Mouse (Mus musculus) midbrain, embryonic 15.5 days (tissue): ENCODE results near the gene Gm13283. TPM values are rescaled to one million over a fixed set of nuclear protein-coding genes. Genes with fewer than 3 reads are reported as not detected.
"Not testable (repeated sequence)": the region's sequence is repeated elsewhere in the genome, so short reads cannot be mapped to it uniquely, and the experiment has no call there.

Source experiments
- ATAC-seq: fragments of 200-750 bp; cut with Nextera tagmentation; replicated peaks from 2 replicates; pipeline ENCODE4 v1.8.0; 2017; ENCODE audit warnings: moderate TSS enrichment
- H3K27ac ChIP-seq: fragments of 300-500 bp; sonication (generic); 2 replicates; pipeline ENCODE4 v1.5.1; 2015; ENCODE audit warnings: mild to moderate bottlenecking, inconsistent platforms
- H3K27me3 ChIP-seq: fragments of 300-500 bp; sonication (generic); replicated peaks from 2 replicates; pipeline ENCODE4 v1.6.1; 2015; ENCODE audit warnings: inconsistent platforms
- H3K36me3 ChIP-seq: fragments of 300-500 bp; sonication (generic); replicated peaks from 2 replicates; pipeline ENCODE4 v1.6.1; 2015; ENCODE audit warnings: inconsistent platforms
- H3K4me1 ChIP-seq: fragments of 300-500 bp; sonication (generic); 2 replicates; pipeline ENCODE4 v1.6.1; 2015; ENCODE audit warnings: inconsistent platforms
- H3K4me2 ChIP-seq: fragments of 300-500 bp; sonication (generic); 2 replicates; pipeline ENCODE4 v1.6.1; 2015; ENCODE audit warnings: inconsistent platforms, mild to moderate bottlenecking, moderate library complexity
- H3K4me3 ChIP-seq: fragments of 300-500 bp; sonication (generic); 2 replicates; pipeline ENCODE4 v1.5.1; 2015; ENCODE audit warnings: mild to moderate bottlenecking, inconsistent platforms
- H3K9ac ChIP-seq: fragments of 300-500 bp; sonication (generic); 2 replicates; pipeline ENCODE4 v1.6.1; 2015; ENCODE audit warnings: mild to moderate bottlenecking, inconsistent platforms
- H3K9me3 ChIP-seq: fragments of 300-500 bp; sonication (generic); 2 replicates; pipeline ENCODE4 v1.6.1; 2016; ENCODE audit warnings: inconsistent platforms
- WGBS: fragments of 180-500 bp; shearing (Covaris S2); methylation state at CpG from one replicate; pipeline ENCODE4 v1.1.7; 2015; ENCODE audit warnings: mixed read lengths; 5-methylcytosine and 5-hydroxymethylcytosine counted together
- polyA plus RNA-seq: library from polyadenylated mRNA; unstranded; fragments of >200 nt; fragmentation: Nextera tagmentation; extraction: Ambion mirVana; gene quantifications from 2 replicates; pipeline ENCODE4 v1.2.1, GENCODE M21; 2015

The Gm13283 gene
- polyA plus RNA-seq, 1 experiment from 2014 or later, result not detected

GRCm38 (mm10) chr4:88779550-88779949, 19.6 kb downstream of the Gm13283 start, which contains the start of gene Gm13272:
Gm13272 (plus strand) TSS chr4:88779850.
- not testable (repeated sequence) for H3K4me2 ChIP-seq, H3K9me3 ChIP-seq, H3K4me3 ChIP-seq, H3K27me3 ChIP-seq, H3K27ac ChIP-seq, H3K4me1 ChIP-seq, H3K36me3 ChIP-seq, H3K9ac ChIP-seq, ATAC-seq
- no CpG with 5 or more reads among the region's 29 CpGs for WGBS

GRCm38 (mm10) chr4:88780320-88780719, 20.4 kb downstream of the Gm13283 start:
- 52% methylated on average over 16 of the region's 18 CpGs for WGBS
- H3K27ac ChIP-seq, H3K9ac ChIP-seq, H3K4me3 ChIP-seq, ATAC-seq, H3K27me3 ChIP-seq, H3K4me2 ChIP-seq, H3K9me3 ChIP-seq, H3K36me3 ChIP-seq, H3K4me1 ChIP-seq: not testable (repeated sequence)

- not testable (repeated sequence) for H3K9ac ChIP-seq, H3K27ac ChIP-seq, ATAC-seq, H3K27me3 ChIP-seq, H3K36me3 ChIP-seq, H3K4me3 ChIP-seq, H3K9me3 ChIP-seq, H3K4me1 ChIP-seq
- H3K4me2 ChIP-seq, result peak within 1 kb of the TSS; percentile 45
- WGBS, result 19% methylated on average over 4 of the region's 7 CpGs
Measured at GRCm38 (mm10) chr4:88781831-88782230, 21.9 kb downstream of the Gm13283 start, which contains the start of gene Ifnz. Ifnz (plus strand) TSS chr4:88782131.

GRCm38 (mm10) chr4:88782335-88782734, 22.4 kb downstream of the Gm13283 start:
- not testable (repeated sequence) for H3K9me3 ChIP-seq, H3K36me3 ChIP-seq, H3K4me1 ChIP-seq, H3K27me3 ChIP-seq, H3K4me3 ChIP-seq, H3K9ac ChIP-seq, H3K27ac ChIP-seq, ATAC-seq
- H3K4me2 ChIP-seq, result peak overlapping the region; percentile 45
- 0% methylated on average over 15 of the region's 31 CpGs for WGBS

- H3K9me3 ChIP-seq, ATAC-seq, H3K36me3 ChIP-seq, H3K4me1 ChIP-seq, H3K27me3 ChIP-seq, H3K4me2 ChIP-seq, H3K9ac ChIP-seq, H3K4me3 ChIP-seq, H3K27ac ChIP-seq: not testable (repeated sequence)
- no CpG with 5 or more reads among the region's 27 CpGs for WGBS
Measured at GRCm38 (mm10) chr4:88785409-88785808, 25.5 kb downstream of the Gm13283 start, which contains the start of gene Gm13276. Gm13276 (plus strand) TSS chr4:88785709.

GRCm38 (mm10) chr4:88788402-88788801, 28.5 kb downstream of the Gm13283 start, which contains the start of gene Gm13277:
Gm13277 (plus strand) TSS chr4:88788632.
- 0% methylated on average over 3 of the region's 28 CpGs for WGBS
- not testable (repeated sequence) for ATAC-seq, H3K9ac ChIP-seq

GRCm38 (mm10) chr4:88791250-88791649, 31.3 kb downstream of the Gm13283 start, which contains the start of gene Gm13278:
Gm13278 (plus strand) TSS chr4:88791550.
- H3K9ac ChIP-seq, H3K4me2 ChIP-seq, H3K4me1 ChIP-seq, H3K36me3 ChIP-seq, H3K27me3 ChIP-seq, H3K9me3 ChIP-seq, H3K27ac ChIP-seq, ATAC-seq, H3K4me3 ChIP-seq: not testable (repeated sequence)
- WGBS, result no CpG with 5 or more reads among the region's 28 CpGs

More at GRCm38 (mm10) chr4:88788402-88788801, 28.5 kb downstream of the Gm13283 start, which contains the start of gene Gm13277:
- not testable (repeated sequence) for H3K27me3 ChIP-seq, H3K4me2 ChIP-seq, H3K27ac ChIP-seq, H3K4me3 ChIP-seq, H3K4me1 ChIP-seq, H3K9me3 ChIP-seq, H3K36me3 ChIP-seq

- not testable (repeated sequence) for ATAC-seq
- whole genome bisulfite sequencing, result 1% methylated on average over 18 of the region's 52 CpGs
Measured at GRCm38 (mm10) chr4:88793936-88794675, 34.2 kb downstream of the Gm13283 start, which contains the start of gene Gm13275. Gm13275 (plus strand) TSS chr4:88794487.

GRCm38 (mm10) chr4:88797097-88797496, 37.2 kb downstream of the Gm13283 start, which contains the start of gene Gm13279:
Gm13279 (plus strand) TSS chr4:88797397.
- H3K36me3 ChIP-seq, H3K4me1 ChIP-seq, ATAC-seq, H3K4me3 ChIP-seq, H3K4me2 ChIP-seq, H3K9ac ChIP-seq, H3K27me3 ChIP-seq, H3K9me3 ChIP-seq, H3K27ac ChIP-seq: not testable (repeated sequence)
- no CpG with 5 or more reads among the region's 28 CpGs for WGBS

More at GRCm38 (mm10) chr4:88793936-88794675, 34.2 kb downstream of the Gm13283 start, which contains the start of gene Gm13275:
- H3K27ac ChIP-seq, H3K4me3 ChIP-seq, H3K27me3 ChIP-seq, H3K4me1 ChIP-seq, H3K36me3 ChIP-seq, H3K4me2 ChIP-seq, H3K9ac ChIP-seq, H3K9me3 ChIP-seq: not testable (repeated sequence)

- H3K27ac ChIP-seq, H3K27me3 ChIP-seq, H3K9ac ChIP-seq, ATAC-seq, H3K9me3 ChIP-seq, H3K4me3 ChIP-seq, H3K4me1 ChIP-seq, H3K36me3 ChIP-seq, H3K4me2 ChIP-seq: not testable (repeated sequence)
- WGBS, result 15% methylated on average over 5 of the region's 7 CpGs
Measured at GRCm38 (mm10) chr4:88799365-88799764, 39.4 kb downstream of the Gm13283 start, which contains the start of gene Gm13285. Gm13285 (plus strand) TSS chr4:88799665.

GRCm38 (mm10) chr4:88802954-88803353, 43.0 kb downstream of the Gm13283 start, which contains the start of gene Gm13287:
Gm13287 (plus strand) TSS chr4:88803254.
- WGBS, result no CpG with 5 or more reads among the region's 29 CpGs
- not testable (repeated sequence) for H3K36me3 ChIP-seq, H3K4me3 ChIP-seq, H3K27ac ChIP-seq, H3K4me1 ChIP-seq, H3K27me3 ChIP-seq, H3K4me2 ChIP-seq, H3K9me3 ChIP-seq, ATAC-seq, H3K9ac ChIP-seq

- not testable (repeated sequence) for H3K27ac ChIP-seq, H3K4me1 ChIP-seq, H3K9me3 ChIP-seq, ATAC-seq, H3K36me3 ChIP-seq, H3K27me3 ChIP-seq, H3K9ac ChIP-seq
- Histone ChIP-seq H3K4me3 (peak within 1 kb of the TSS; percentile 22; the same call in 1 of the 2 replicates), H3K4me2 (peak within 1 kb of the TSS; percentile 43)
- WGBS, result no CpG with 5 or more reads among the region's 8 CpGs
Measured at GRCm38 (mm10) chr4:88805231-88805630, 45.3 kb downstream of the Gm13283 start, which contains the start of gene Gm13288. Gm13288 (plus strand) TSS chr4:88805531.
